28 mouse cellular contexts compared by ENCODE assay signal in the genomic region with DNA sequence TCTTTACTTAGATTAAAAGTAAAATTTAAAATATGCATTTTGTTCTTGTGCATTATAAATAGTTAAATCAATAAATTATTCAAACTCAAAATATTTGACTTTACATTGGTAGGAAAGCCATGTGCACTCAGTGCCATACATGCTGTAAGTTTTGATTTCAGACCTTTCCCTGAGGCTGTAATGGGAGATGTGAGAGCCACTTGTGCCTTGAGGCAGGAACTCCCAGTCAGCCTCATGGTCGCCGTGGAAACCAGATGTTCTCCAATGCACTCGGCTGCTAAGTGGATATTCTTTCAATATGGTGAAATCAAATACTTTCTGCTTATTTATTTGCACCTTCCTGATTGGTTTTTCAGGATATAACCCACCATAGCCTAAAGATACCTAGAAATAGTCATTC. TPM values are rescaled to one million over a fixed set of nuclear protein-coding genes. Genes with fewer than 3 reads are reported as not detected.
DNase-seq lines count a peak whose midpoint lies in the region; ATAC-seq and TF ChIP-seq lines count a peak whose summit lies in the region.
"Had no signal": no experiment of that assay in that cellular context is flagged by ENCODE, and none has a peak within 500 bp of the region (broad histone marks: within the 10 kb centered on the region; RNA-seq: fewer than 3 reads in every experiment).

No protein-coding gene starts in this region.

- no peaks in the 10 kb centered on the region for H3K4me1 ChIP-seq in forebrain, embryonic 11.5 days (replicated peaks; ENCODE audit: control insufficient read depth, insufficient read depth, low read length)
- H3K4me1 ChIP-seq in forebrain, embryonic 15.5 days = no peaks in the 10 kb centered on the region
- H3K4me1 ChIP-seq in embryonic facial prominence, embryonic 14.5 days (ENCODE audit: control insufficient read depth, insufficient read depth, low read length) = no peaks in the 10 kb centered on the region
- H3K4me1 ChIP-seq: heart, embryonic 10.5 days; stomach, embryonic 15.5 days had no signal

- no peak overlapping the region for H3K27ac ChIP-seq in forebrain, embryonic 11.5 days (ENCODE audit: low read depth, low read length)
- no peak overlapping the region for H3K27ac ChIP-seq in forebrain, embryonic 15.5 days (replicated peaks)
- H3K27ac ChIP-seq in embryonic facial prominence, embryonic 14.5 days (replicated peaks; ENCODE audit: low read depth, low read length) = no peak overlapping the region
- H3K27ac ChIP-seq: heart, embryonic 10.5 days; stomach, embryonic 15.5 days had no signal

- no peak overlapping the region for H3K4me3 ChIP-seq in forebrain, embryonic 11.5 days (ENCODE audit: low read depth, low read length)
- H3K4me3 ChIP-seq in forebrain, embryonic 15.5 days = no peak overlapping the region
- H3K4me3 ChIP-seq in embryonic facial prominence, embryonic 14.5 days (ENCODE audit: low read depth, low read length) = no peak overlapping the region
- H3K4me3 ChIP-seq: erythroblast, embryonic 14.5 days; heart, embryonic 10.5 days; stomach, embryonic 15.5 days had no signal

- no peak for TF ChIP-seq POLR2A in brain, embryonic 14.5 days (IDR thresholded peaks at IDR 0.05; ENCODE audit: borderline replicate concordance, extremely low read depth, insufficient read depth, insufficient read length, poor library complexity, severe bottlenecking)

- peak; percentile 54 for DNase-seq in forebrain, embryonic 11.5 days (ENCODE audit: low spot score)
- peak; percentile 2 for DNase-seq in lung, postnatal 36 days
- no peak for DNase-seq in lung, postnatal 14 days
- peak; percentile 77 for DNase-seq in brain, embryonic 14.5 days (ENCODE audit: low read depth)
- DNase-seq in embryonic facial prominence, embryonic 14.5 days (ENCODE audit: low spot score) = peak; percentile 5
- DNase-seq in gastrocnemius, postnatal 14 days = no peak
- no peak for DNase-seq in thymus, postnatal 25 days
- DNase-seq: adrenal gland, adult 2 months; cerebellum, adult 2 months; heart, postnatal 14 days; kidney, adult 9 months; kidney, postnatal 36 days; layer of hippocampus, adult 9-11 months; liver; lung, adult 18-20 months; lung, postnatal 4 days; thymus, adult 2 months had no signal

- no peak for TF ChIP-seq CTCF in brain, embryonic 14.5 days (IDR thresholded peaks at IDR 0.05; ENCODE audit: borderline replicate concordance, extremely low read depth, insufficient read depth, insufficient read length)

- no peaks in the 10 kb centered on the region for H3K9me3 ChIP-seq in forebrain, embryonic 11.5 days (ENCODE audit: control insufficient read depth, low read length)
- no peaks in the 10 kb centered on the region for H3K9me3 ChIP-seq in forebrain, embryonic 15.5 days
- no peaks in the 10 kb centered on the region for H3K9me3 ChIP-seq in embryonic facial prominence, embryonic 14.5 days (ENCODE audit: control insufficient read depth, low read length)
- H3K9me3 ChIP-seq: heart, embryonic 10.5 days; stomach, embryonic 15.5 days had no signal

- H3K9ac ChIP-seq in forebrain, embryonic 11.5 days (ENCODE audit: low read length) = no peak overlapping the region
- H3K9ac ChIP-seq in forebrain, embryonic 15.5 days (replicated peaks) = no peak overlapping the region
- H3K9ac ChIP-seq in embryonic facial prominence, embryonic 14.5 days (ENCODE audit: low read depth, low read length) = no peak overlapping the region
- H3K9ac ChIP-seq: stomach, embryonic 15.5 days had no signal

- H3K36me3 ChIP-seq in forebrain, embryonic 11.5 days (ENCODE audit: control insufficient read depth, insufficient read depth, low read length) = no peaks in the 10 kb centered on the region
- H3K36me3 ChIP-seq in forebrain, embryonic 15.5 days = no peaks in the 10 kb centered on the region
- H3K36me3 ChIP-seq in embryonic facial prominence, embryonic 14.5 days (ENCODE audit: control insufficient read depth, insufficient read depth, low read length) = no peaks in the 10 kb centered on the region
- H3K36me3 ChIP-seq: heart, embryonic 10.5 days; stomach, embryonic 15.5 days had no signal

- intact Hi-C loops in gastrocnemius, postnatal 14 days (cut with DNase I; ENCODE audit: low total_unique reads) = no loop called here

- H3K4me2 ChIP-seq in forebrain, embryonic 11.5 days (ENCODE audit: low read depth, low read length, severe bottlenecking) = no peak overlapping the region
- H3K4me2 ChIP-seq in forebrain, embryonic 15.5 days (replicated peaks) = no peak overlapping the region
- no peak overlapping the region for H3K4me2 ChIP-seq in embryonic facial prominence, embryonic 14.5 days (ENCODE audit: low read depth, low read length)
- H3K4me2 ChIP-seq: stomach, embryonic 15.5 days had no signal

- 71% methylated on average over 3 of the region's 3 CpGs for WGBS in forebrain, embryonic 11.5 days
- WGBS in forebrain, embryonic 15.5 days = 60% methylated on average over 3 of the region's 3 CpGs
- 29% methylated on average over 3 of the region's 3 CpGs for WGBS in embryonic facial prominence, embryonic 14.5 days

- no peaks in the 10 kb centered on the region for H3K27me3 ChIP-seq in forebrain, embryonic 11.5 days (ENCODE audit: control insufficient read depth, insufficient read depth, low read length)
- no peaks in the 10 kb centered on the region for H3K27me3 ChIP-seq in forebrain, embryonic 15.5 days
- H3K27me3 ChIP-seq in embryonic facial prominence, embryonic 14.5 days (replicated peaks; ENCODE audit: control insufficient read depth, insufficient read depth, low read length) = no peaks in the 10 kb centered on the region
- H3K27me3 ChIP-seq: CH12.LX; stomach, embryonic 15.5 days had no signal

- no peak for ATAC-seq in forebrain, embryonic 11.5 days (replicated peaks; ENCODE audit: low FRiP score)
- ATAC-seq in forebrain, embryonic 15.5 days (replicated peaks) = no peak
- ATAC-seq in embryonic facial prominence, embryonic 14.5 days (ENCODE audit: low read depth) = no peak

RNA-seq across cellular contexts. Expression of a gene that starts 35.6 kb away (rescaled TPM):
- polyA plus RNA-seq in forebrain, embryonic 11.5 days (2014; fragmentation: Nextera tagmentation; extraction: Ambion mirVana) = not detected in 2 replicates
- not detected in 2 replicates for polyA plus RNA-seq in forebrain, embryonic 15.5 days (2015; fragmentation: Nextera tagmentation; extraction: Ambion mirVana)
- polyA plus RNA-seq in brain, embryonic 14.5 days (2012; rRNA removed) = not detected in 2 replicates
- not detected in 2 replicates for polyA plus RNA-seq in embryonic facial prominence, embryonic 14.5 days (2014; fragmentation: Nextera tagmentation; extraction: Ambion mirVana)
- total RNA-seq in gastrocnemius, postnatal 14 days (2021) = not detected
- total RNA-seq: adrenal gland, adult 2 months; CH12.LX; common myeloid progenitor, adult 5-6 weeks; gastrocnemius, postnatal 4 days; heart, postnatal 14 days; left cerebral cortex, postnatal 14 days; neutrophil, adult 5-6 weeks had no signal
- polyA plus RNA-seq: adrenal gland, adult 2 months; cerebellum, adult 2 months; erythroblast, embryonic 14.5 days; heart, embryonic 10.5 days; intestine, embryonic 14.5 days; spleen, adult 2 months; stomach, embryonic 15.5 days; thymus, adult 2 months had no signal

Comparison
In these comparisons a context has a peak if more than half of its experiments do, and no peak if none do; other contexts are left out.
1. DNase-seq: peak in forebrain, embryonic 11.5 days (single experiment), lung, postnatal 36 days (single experiment), brain, embryonic 14.5 days (single experiment) and embryonic facial prominence, embryonic 14.5 days (single experiment); none in lung, postnatal 14 days (single experiment), gastrocnemius, postnatal 14 days (single experiment) and thymus, postnatal 25 days (single experiment).